Mouse (Mus musculus) heart, postnatal 10 days (tissue): ENCODE measurements around the gene Mroh9. TPM values are rescaled to one million over a fixed set of nuclear protein-coding genes. Genes with fewer than 3 reads are reported as not detected.
A peak's percentile ranks its signal among the peaks of the same experiment; 100 is the strongest.

Experiments
- DNase-seq, 2 experiments: peaks; one replicate each; pipeline ENCODE4 v3.0.0; 2021
- intact Hi-C: fragments of 180-260 bp; cut with DNase I; formaldehyde crosslinking; loops from one replicate; pipeline ENCODE4 v1.15.1; 2025
- total RNA-seq, 2 experiments: library from RNA; stranded (reverse); gene quantifications; 2 replicates each; pipeline ENCODE4 v1.2.3; 2021

Gene Mroh9
- total RNA-seq = not detected

- intact Hi-C loops = no loop called here
Observed at GRCm38 (mm10) chr1:163085570-163085969, at the start of gene Mroh9. TSS of gene Mroh9 (minus strand) at chr1:163085670.

GRCm38 (mm10) chr1:163129976-163130375 lies 44.5 kb upstream of the Mroh9 start:
- no peak for DNase-seq
- intact Hi-C loops = no loop called here

More at GRCm38 (mm10) chr1:163085570-163085969, at the start of gene Mroh9:
- no peak for DNase-seq

- no peak for DNase-seq
- intact Hi-C loops = no loop called here
Observed at GRCm38 (mm10) chr1:163129129-163129900, 43.8 kb upstream of the Mroh9 start.

DNA sequence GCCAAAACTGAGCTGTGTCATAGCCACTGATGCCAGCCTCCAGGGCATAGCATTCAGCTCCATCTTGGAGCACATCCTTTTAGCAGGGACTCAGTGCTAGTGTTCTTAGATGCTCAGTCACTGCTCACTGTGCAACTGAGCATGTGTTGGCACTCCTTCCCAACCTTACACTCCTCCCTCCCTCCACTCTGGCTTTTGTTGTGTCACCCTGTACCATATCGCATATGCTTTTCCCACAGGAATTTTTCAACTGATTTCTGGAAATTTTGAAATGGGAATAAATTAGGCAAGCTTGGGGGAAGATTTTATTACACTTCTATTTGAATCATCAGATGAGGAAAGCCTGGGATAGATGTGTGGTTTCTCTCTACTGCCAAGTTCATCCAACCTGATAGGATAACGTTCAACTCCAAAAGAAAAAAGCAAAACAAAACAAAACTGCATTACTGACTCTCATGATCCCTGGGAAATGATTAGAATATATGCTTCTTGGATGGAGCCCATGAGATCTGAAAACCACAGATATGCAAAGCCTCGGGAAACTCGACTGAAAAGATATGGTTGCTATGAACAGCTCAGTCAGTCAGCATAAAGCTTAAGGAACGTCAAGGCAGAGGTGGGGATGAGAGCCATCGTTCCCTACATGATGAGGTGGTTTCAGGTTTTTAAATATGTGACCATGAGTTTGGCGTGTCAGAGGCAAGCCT lies 40.9 kb upstream of the Mroh9 start:
- no peak for DNase-seq
- intact Hi-C loops = no loop called here

DNA sequence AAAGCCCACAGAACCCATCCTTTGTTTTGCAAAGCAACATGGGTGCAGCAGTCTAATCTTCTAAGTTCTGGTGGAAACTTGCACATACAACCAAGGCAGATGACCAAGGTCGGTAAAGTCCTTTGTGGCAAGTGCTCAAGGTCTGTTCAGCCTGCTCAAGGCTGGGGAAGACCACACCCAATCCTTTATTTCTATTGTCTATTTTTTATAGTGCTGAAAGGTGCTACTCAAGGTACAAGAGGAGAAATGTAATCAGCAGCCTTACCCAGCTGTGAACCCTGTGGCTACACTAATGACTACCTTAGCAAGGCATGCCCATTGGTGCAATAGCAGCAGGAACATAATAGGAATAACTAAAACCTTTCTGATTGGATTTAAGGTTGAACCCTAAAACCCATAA lies 36.9 kb upstream of the Mroh9 start:
- intact Hi-C loops = no loop called here
- no peak for DNase-seq

- DNase-seq = no peak
- intact Hi-C loops = no loop called here
Observed at GRCm38 (mm10) chr1:163113461-163114174, 28.1 kb upstream of the Mroh9 start.

DNA sequence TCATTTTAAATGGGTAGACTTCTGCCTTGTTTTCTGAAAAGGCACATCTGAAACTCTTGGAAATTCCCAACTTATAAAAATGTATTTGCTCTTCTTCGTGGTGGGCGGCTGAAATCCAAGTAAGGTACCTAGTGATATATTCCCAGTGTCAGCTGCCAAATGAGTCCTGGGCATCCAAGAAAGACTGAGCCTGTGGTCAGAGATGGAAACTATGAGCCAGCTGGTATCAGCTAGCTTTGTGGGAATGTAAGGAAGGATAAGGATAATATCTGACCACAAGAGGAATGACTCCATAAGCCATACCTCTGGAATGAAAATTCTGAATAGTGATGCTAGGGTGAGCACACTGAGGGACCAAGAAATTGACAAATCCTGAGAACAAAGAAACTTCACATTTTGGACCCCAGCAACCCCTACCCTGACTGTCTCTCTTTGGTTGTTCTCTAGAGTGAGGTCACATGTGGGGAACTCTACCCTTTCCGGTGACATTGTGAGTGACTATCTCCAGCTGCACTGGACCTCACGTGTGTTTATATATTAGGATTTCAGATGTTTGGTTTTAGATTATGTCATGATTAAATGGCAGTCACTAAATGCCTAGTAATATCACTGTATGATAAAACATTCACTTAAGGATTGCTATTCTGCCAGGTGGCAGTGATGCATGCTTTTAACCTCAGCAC lies 27.2 kb upstream of the Mroh9 start:
- intact Hi-C loops = no loop called here
- no peak for DNase-seq

- DNase-seq = no peak
- intact Hi-C loops = no loop called here
Observed at GRCm38 (mm10) chr1:163104960-163105359, 19.5 kb upstream of the Mroh9 start.

- intact Hi-C loops = loop anchor here (2.0 kb wide), 1 partner anchor 819 kb away; no protein-coding TSS in a partner anchor
- peak; percentile 13 to 36 for DNase-seq
Observed at GRCm38 (mm10) chr1:163091438-163092155, 6.1 kb upstream of the Mroh9 start.

GRCm38 (mm10) chr1:163070502-163070901 lies 15.0 kb downstream of the Mroh9 start:
- DNase-seq = peak; percentile 49 to 65
- intact Hi-C loops = loop anchor here (1.0 to 5.0 kb wide), 2 partner anchors 174 to 253 kb away; no protein-coding TSS in a partner anchor

GRCm38 (mm10) chr1:163060381-163060780 lies 25.1 kb downstream of the Mroh9 start:
- intact Hi-C loops = no loop called here

DNA sequence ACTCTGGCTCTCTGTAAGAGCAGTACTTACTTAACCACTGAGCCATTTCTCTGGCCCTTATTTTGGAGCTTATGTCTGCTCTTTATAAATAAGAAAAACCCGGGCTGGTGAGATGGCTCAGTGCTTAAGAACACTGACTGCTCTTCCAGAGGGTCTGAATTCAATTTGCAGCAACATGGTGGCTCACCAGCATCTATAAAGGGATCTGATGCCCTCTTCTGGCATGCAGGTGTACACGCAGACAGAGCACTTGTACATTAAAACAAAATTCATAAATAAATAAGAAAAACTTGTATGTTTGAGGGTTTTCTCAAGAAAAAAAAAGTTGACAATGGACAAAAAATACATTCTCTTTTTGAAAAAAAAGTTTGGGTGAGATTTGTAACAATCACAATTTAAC lies 28.1 kb downstream of the Mroh9 start:
- peak; percentile 12 for DNase-seq
- intact Hi-C loops = loop anchor here (5.0 kb wide), 2 partner anchors 160 to 245 kb away; partner anchors contain the start of genes Fmo2 and Fmo4

More at GRCm38 (mm10) chr1:163060381-163060780, 25.1 kb downstream of the Mroh9 start:
- DNase-seq = no peak

- intact Hi-C loops = loop anchor here (5.0 kb wide), 2 partner anchors 158 to 243 kb away; partner anchors contain the start of genes Fmo2 and Fmo4
- DNase-seq = peak; percentile 8 to 23
Observed at GRCm38 (mm10) chr1:163055629-163056028, 29.8 kb downstream of the Mroh9 start.

- no peak for DNase-seq
- intact Hi-C loops = no loop called here
Observed at GRCm38 (mm10) chr1:163023075-163023474, 62.4 kb downstream of the Mroh9 start.

DNA sequence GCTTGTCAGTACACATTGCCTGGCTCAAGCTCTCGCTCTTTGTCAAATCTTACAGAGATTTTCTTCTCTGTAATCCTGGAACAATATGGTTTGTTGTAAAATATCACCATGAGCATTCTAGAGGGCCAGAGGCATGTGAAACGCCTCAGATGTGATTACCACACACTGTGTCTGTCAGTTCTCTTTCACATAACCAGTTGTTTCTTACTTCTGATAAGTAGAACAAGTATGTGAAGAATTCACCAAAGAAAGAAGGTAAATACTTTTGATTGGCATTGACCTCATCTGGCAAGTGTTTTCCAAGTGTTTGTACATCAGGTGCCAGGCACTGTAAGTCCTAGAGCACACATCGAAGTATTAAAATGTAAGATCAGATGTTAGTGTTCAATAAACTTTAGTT lies 76.2 kb downstream of the Mroh9 start:
- no peak for DNase-seq
- intact Hi-C loops = no loop called here

GRCm38 (mm10) chr1:163003496-163003895 lies 82.0 kb downstream of the Mroh9 start:
- DNase-seq = peak; percentile 13 to 19
- intact Hi-C loops = no loop called here

DNA sequence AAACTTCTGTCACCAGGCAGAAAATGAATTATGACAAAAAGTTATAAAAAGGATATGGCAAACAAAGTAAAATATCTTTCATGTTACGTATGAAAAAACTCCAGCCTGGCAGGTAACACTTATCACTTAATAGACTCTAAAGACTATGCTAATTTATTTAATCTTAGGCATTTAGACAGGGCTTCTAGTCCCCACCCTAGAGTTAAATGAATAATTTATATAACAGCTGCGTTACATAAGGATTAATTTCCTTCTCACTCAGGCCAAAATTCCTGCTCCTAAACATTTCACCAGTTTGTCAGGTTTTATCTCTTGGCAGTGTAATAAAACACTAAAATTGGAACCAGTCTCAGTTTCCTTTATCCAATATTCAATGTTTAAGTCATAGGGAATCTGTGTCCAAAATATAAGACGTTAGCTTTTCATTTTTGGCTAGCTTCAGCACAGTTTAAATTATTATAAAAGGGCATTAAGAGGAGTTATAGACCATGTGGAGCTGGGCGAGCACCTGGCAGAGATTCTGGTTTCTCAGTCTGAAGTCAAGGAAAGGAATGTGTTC lies 84.1 kb downstream of the Mroh9 start:
- intact Hi-C loops = no loop called here
- DNase-seq = peak in 1 of 2 experiments; percentile 8

DNA sequence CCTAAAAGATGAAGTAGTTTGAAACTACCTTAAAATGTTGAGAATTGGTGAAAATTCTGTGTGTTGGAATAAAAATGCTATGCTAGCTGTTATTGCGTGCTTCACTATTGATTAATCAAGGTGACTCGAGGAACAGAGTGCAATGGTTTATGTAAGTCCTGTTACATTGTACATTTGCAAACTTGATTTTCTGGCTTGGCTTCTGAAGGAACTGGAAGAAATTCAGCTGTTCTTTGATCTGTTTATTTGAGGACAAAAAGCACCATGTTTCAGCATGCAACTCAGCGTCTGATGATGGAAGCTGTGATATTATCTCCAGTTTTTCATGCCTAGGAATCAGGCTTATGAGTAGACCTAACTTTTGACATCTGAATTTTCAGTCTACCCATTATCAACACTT lies 97.9 kb downstream of the Mroh9 start:
- intact Hi-C loops = no loop called here
- no peak for DNase-seq

- intact Hi-C loops = no loop called here
- DNase-seq = no peak
Observed at GRCm38 (mm10) chr1:162986777-162987176, 98.7 kb downstream of the Mroh9 start.
